Mouse (Mus musculus): ENCODE data around the gene Pnkd.

DNA sequence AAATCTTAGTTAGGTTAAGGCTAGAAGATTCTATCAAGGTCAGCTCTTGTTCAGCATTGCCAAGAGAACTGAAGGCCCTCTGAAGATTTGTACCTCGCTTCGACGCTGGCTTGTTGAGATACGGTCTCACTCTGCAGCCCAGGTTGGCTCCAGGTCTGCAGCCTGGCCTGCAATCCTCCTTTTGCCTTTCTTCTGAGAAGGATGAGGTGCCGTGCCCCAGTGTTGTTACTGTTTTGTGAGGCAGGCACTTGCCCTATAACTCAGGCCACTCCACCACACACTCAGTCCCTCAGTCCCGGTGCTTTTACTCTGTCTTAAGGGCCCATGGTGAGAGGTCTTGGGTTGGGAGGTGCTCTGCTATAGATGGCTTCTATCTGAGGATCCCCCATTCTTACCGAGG, 17.5 kb downstream of the Pnkd start:
- no peak for TF ChIP-seq POLR2A (IDR thresholded peaks at IDR 0.05; ENCODE audit: borderline replicate concordance, insufficient read depth, low read length)
- TF ChIP-seq CTCF (IDR thresholded peaks at IDR 0.05; ENCODE audit: borderline replicate concordance, insufficient read depth, low read depth, low read length), result no peak
